Mouse (Mus musculus): ENCODE measurements around the gene Lcn5. TPM values are rescaled to one million over a fixed set of nuclear protein-coding genes. Genes with fewer than 3 reads are reported as not detected.

Lcn5 gene
- total RNA-seq (2021): not detected

DNA sequence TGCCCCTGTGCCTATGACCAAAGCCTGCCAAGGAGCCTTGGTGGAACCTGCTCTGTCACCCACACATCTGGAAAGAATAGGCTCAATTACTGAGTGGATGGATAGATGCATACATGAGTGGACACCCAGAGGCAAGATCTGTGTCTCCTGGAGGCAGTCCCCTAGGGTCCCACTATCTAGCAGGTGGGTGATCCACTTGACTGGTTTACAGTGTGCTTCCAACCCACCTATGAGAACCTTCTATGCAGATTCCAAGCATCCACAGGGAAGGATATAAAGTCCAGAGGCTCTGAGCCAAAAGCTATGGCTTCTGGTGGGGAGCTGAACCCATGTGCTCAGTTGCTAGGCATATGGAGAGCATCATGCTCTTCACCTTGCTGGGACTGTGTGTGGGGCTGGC, at the start of gene Lcn5:
Gene Lcn5 (plus strand): TSS at position 301 of the 400 bp plus-strand sequence.
- no peak for DNase-seq
- intact Hi-C loops (cut with DNase I): no loop called here

DNA sequence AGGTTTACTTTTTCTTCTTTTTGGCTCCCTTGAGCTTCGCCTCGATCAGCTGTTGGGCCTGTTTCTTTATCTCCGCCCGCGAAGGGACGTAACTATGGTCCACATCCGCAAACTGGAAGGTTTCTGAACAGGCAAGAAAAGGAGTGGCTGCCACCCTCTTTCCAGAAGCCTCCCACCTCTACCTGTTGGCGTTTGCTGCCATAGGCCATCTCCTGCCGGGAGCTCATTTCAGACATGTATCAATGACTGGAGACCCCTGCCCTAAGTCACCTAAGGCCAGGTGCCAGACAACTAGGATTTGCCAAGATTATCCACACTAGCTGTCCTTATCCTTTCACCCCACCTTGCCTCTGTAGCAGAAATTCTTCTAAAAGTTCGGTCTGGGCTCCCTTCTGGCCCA, 49.1 kb upstream of the Lcn5 start:
- intact Hi-C loops (cut with DNase I): no loop called here

DNA sequence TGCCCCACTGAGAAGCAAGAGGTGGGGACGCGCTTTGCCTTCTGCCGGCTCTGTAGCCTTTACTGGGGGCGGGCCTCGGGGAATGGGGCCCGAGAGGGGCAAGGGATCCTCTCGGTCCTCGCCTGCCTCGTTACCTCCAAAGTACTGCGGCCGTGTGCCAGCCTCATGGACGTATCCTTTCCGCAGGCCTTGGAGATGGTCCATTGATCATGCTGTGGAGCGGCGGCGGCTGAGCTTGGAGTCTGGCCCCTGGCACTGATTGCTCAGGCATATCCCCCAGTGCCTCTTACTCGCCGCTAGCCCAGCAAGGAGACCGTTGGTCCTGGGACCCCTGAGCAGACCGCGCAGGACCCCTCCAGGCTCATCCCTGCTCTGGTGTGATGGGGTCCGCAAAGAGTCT, 41.4 kb upstream of the Lcn5 start:
- DNase-seq: no peak
- intact Hi-C loops (cut with DNase I): no loop called here

More for the DNA sequence above, 49.1 kb upstream of the Lcn5 start:
- no peak for DNase-seq

DNA sequence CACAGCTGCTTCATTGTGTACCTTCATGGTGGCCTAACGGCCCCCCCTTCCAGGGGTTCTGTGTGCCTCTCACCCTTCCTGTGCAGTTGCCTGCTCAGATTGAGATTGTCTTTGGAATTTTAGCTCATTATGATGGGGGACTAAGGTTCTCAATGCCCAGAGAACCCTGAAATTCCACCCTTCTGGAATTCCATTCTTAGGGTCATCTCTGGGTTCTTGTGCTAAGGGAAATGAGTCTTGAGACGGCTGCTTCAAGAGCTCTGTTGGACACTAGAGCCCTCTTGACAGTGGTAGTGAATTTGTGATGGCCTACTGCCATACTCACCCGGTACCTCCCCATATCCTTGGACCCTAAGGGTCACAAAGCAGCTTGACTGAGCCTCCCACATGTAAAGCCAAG, 40.2 kb upstream of the Lcn5 start, which contains the start of gene Ccdc183:
Gene Ccdc183 (minus strand): TSS at position 101 of the 400 bp plus-strand sequence.
- DNase-seq: no peak
- intact Hi-C loops (cut with DNase I): no loop called here

DNA sequence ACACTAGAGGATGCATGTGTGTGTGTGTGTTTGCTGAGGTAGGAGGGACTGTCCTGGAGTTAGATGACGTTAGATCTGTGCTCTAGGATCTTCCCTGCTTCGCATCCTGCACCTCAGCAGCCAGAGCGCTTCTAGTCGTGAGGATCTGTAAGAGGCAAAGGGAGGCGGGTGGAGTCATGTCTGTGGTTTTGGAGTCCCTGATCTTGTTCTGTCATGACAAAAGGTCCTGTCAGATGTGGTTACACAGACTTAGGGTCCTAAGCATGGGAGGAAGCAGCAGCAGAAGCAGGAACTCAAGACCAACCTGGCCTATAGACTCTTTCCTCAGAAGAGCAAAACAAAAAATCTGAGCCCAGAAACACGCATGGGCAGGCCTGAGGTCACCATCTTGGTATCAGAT, 37.4 kb upstream of the Lcn5 start:
- intact Hi-C loops (cut with DNase I): no loop called here
- no peak for DNase-seq

DNA sequence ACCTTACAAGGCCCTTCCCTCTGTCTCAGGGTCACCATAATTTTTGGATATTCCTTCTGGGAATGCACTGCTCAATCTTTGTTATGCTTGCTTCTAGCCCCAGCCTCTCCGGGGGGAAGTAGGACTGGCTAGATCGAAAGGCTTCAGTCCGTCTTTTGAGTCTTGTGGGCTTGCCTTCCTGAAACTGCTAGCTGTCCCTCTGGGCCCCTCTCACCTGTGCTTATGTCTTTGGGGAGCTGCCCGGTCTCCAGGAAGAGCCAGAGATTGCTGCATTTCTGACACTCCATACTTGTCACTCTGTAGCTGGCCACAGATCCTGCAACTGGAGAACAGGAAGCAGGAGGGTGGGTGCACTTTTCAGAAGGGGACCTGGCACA, 36.9 kb upstream of the Lcn5 start:
- intact Hi-C loops (cut with DNase I): no loop called here
- no peak for DNase-seq

DNA sequence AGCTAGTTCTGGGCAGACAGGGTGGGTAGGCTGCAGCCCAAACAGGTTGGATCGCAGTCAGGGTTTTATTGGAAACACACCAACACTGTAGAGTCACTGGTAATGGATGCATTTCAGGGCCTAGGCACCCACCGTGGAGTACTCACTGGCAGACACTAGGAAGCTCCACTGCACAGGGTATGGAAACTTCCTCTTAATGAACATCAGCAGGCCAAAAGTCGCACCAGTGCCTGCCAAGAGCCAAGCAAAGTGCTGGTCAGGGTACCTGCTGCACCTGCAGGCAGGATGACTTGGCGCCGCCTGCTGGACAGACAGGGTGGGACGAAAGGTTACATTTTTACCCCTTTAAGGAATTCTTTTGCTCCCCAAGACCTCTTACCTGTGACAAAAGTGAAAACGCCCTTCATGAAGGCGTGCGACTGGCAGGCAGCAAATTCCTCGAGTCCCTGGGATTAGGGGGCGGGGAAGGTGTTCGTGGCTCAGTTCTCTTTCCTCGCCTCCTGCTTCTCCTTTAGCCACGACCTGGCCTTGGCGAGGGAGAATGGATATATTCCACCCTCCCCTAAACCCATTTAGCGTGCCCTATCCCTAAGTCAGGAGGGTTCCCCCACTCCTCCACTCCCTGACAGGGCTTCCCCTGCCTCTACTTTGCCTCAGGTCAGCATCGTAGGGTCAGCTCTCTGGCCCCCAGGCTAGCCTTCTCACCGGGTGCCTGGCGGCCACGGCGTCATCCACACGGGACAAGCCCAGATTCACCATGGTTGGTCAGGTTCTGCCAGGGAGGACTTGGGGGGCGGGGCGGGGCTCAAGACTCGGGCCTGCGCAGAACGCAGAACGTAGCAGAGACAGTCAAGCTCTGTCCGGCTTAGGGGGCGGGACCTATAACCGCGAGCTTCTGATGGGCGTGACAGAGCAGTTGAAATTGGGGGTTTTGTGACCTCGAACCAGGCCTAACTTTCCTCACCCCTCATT, 36.2 kb upstream of the Lcn5 start, which contains the start of gene Tmem141:
Gene Tmem141 (minus strand): TSS at position 777 of the 972 bp plus-strand sequence.
- intact Hi-C loops (cut with DNase I): no loop called here
- DNase-seq: peak; percentile 91 to 93

DNA sequence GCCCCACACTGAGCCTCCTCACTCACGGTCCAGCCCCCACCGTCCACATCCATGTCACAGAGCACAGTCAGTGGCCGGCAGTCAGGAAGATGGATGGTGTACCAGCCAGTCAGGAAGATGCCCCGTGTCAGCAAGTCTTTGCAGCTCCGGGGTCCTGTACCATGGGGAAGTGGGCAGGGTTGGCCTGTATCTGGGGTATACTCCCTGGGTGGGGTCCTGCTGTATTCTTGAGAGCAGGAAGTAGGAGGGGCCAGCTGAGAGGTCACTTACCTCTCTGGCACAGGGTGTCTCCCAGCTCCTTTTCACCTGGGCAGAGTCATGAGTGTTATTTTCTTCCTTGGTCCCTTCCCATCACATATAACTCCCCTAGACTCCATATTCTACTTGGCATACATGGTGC, 31.8 kb upstream of the Lcn5 start:
- DNase-seq: no peak
- intact Hi-C loops (cut with DNase I): no loop called here

DNA sequence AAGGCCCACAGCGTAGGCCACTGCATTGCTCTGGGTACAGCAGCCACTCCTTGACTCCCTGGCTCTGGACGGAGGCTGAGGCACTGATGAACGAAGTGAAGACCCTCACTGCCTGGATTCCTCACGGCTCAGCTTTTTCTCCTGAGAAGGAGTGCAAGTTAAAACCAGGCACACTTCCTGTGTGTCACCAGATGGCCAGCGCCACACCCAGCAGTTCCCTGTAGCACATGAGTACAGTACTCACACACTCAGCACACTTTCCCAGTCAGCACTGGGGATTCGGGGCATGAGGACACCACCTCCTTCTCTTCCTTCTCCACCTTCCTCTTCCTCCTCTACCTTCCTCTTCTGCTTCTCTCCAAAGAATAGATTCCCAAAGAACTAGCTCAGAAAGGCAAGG, 29.9 kb upstream of the Lcn5 start, which contains the start of gene Fcna:
Gene Fcna (minus strand): TSS at position 220 of the 400 bp plus-strand sequence.
- no peak for DNase-seq
- intact Hi-C loops (cut with DNase I): no loop called here

DNA sequence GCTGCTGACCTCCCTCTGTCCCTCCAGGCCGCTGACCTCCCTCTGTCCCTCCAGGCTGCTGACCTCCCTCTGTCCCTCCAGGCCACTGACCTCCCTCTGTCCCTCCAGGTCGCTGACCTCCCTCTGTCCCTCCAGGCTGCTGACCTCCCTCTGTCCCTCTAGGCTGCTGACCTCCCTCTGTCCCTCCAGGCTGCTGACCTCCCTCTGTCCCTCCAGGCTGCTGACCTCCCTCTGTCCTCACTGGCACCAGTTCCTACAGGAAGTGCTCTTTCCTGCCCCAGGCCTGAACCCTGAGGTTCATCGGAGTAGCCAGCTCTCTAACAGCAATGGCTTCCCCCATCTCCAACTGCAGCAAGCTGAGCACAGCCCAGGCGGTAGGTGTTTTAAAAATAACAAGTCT, 29.0 kb upstream of the Lcn5 start:
- intact Hi-C loops (cut with DNase I): no loop called here
- DNase-seq: no peak

DNA sequence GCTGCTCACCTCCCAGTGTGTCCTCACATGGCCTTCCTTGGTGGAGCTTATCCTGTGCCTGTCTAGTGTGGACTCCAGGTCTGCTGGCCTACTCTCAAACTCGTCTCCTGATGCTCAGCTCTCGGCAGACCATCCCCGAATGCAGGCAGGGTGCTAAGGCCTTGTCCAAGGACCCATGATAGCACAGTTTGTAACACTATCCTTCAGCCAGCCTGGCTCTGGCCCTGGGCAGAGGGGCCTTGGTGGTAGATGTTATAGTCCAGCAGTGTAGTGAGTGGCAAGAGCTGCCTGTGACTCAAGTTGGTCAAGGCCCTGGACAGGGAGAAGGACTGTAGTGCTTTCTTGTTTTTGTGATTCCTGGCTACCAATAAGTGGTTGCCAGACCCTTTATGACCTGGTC, 24.1 kb upstream of the Lcn5 start:
- intact Hi-C loops (cut with DNase I): no loop called here
- no peak for DNase-seq

DNA sequence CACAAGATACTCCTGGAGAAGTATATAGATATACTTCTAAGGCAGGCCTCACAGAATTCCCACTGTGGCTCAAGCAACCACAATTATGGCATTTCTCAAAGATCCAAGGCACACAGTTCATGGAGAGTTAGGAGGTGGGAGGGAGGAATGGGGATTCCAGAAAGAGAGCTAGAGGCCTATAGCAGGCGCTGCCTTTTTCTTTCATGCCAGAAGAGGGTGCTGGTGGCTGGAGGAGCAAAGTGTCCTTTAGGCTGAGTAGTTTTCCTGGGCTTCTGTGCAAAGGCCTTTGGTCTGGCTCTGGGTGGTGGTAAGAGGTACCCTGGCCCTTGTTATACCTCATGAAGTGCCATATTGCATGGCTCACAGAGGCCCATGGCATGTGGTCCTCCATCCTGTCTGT, 23.7 kb upstream of the Lcn5 start:
- no peak for DNase-seq
- intact Hi-C loops (cut with DNase I): no loop called here

DNA sequence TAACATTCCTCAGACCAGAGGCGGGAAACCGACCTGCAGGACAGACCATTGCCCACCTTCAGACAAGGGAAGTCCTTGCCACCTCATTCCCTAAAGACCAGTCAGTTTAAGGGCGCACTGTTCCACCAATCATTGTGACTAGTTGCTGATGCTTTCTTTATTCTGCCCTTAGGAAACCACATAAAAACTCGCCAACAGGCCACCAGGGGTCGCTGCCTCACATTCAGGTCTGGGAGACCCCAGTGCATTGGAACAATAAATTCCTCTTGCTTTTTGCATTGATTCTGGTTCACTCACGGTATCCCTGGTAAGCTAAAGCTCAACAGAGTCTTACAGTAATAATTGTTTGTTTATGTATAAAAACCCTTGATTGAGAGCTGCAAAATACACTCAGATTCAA, 17.9 kb upstream of the Lcn5 start:
- peak; percentile 35 to 71 for DNase-seq
- intact Hi-C loops (cut with DNase I): no loop called here

DNA sequence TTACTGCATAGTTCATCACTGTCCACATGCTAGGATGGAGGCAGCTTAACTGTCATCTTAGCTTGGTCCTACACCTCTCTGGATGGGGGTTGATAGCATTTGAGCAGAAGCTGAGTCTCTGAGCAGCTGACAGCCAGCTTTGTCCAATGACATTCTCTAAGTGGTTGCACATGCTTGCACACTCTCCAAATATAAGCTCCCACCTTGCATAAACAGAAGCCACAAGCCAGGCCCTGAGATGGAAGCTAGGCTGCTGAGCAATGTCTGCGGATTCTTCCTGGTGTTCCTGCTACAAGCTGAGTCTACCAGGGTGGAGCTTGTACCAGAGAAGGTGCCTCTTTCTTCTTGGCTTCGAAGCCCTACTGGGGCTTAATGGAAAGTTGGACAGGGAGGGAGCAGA, 4.8 kb upstream of the Lcn5 start, which contains the start of gene Lcn8:
Gene Lcn8 (plus strand): TSS at position 219 of the 400 bp plus-strand sequence.
- intact Hi-C loops (cut with DNase I): no loop called here
- no peak for DNase-seq

DNA sequence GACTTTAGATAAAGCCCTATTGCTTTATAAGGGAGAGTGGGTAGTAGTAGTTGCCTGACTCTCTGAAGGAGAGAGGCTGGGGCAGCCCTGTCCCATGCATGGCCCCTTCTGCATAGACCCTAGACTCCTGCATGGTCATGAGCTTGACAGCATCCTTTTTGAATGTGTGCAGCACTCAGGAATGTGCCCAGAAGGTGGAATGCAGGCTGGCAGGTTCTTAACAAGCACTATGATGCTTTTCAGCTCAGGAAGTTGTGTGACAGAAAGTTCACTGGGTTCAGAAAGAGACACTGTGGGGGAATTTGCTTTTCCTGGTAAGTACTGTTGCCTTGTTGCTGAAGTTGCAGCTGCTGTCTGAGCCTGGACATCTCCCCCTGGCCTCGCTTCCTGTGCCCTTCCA, 3.2 kb upstream of the Lcn5 start:
- no peak for DNase-seq
- intact Hi-C loops (cut with DNase I): no loop called here

DNA sequence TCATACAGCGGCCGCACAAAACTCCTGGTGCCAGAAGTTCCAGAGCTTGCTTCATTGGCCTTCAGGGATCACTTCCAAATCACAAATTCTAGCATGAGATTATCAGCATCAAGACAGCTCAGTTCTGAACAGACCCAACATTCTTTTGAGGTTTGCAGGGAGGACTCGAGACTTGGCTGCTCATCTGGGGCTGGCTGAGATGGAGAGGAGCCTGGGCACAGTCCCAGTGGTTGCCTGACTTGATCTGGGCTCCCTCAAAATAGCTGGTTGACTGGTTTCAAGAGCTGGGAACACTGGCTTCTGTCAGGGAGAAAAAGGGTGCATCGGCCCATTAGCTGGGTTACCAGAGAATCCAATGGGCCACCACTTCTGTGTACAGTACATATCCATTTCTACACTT, 1.1 kb upstream of the Lcn5 start:
- intact Hi-C loops (cut with DNase I): no loop called here
- peak; percentile 65 to 66 for DNase-seq

DNA sequence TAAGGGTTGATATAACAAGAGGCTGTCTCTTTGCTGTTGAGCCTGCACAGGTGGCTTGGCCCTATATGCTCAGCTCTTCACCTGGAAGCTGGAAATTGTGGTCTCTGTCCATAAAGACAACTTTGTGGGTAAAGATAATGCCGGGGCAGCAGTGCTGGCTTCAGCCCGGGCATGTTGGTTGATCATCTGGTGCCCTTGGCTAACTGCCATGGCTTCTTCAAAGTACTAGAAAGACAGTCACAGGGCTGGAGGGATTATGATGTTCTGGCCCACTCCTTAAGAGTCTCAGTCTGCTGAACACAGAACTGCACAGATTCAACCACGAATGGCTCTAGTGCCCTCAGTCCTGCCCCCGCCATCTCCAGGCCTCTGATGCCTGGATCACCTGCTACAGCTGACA, 506 bp upstream of the Lcn5 start:
- intact Hi-C loops (cut with DNase I): no loop called here
- peak; percentile 34 to 40 for DNase-seq

DNA sequence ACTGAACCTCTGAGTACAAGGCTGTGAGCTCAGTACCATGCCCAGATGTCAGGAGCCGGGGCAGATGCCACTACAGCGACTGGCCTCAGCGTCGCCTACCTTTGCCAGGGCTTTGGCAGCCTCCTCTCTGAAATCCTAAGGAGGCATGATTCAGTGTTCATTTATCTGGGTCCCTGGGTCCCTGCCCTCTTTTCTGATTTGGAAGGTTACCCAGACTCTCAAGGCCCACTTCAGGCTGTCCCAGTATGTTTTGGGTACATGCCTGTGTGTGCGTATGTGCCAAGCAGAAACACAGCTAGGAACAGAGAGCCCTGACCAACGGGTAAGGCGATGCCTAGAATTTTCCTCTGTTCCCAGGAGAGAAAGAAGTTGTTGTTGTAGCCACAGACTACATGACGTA, 2.5 kb downstream of the Lcn5 start:
- intact Hi-C loops (cut with DNase I): no loop called here
- peak; percentile 26 to 33 for DNase-seq

DNA sequence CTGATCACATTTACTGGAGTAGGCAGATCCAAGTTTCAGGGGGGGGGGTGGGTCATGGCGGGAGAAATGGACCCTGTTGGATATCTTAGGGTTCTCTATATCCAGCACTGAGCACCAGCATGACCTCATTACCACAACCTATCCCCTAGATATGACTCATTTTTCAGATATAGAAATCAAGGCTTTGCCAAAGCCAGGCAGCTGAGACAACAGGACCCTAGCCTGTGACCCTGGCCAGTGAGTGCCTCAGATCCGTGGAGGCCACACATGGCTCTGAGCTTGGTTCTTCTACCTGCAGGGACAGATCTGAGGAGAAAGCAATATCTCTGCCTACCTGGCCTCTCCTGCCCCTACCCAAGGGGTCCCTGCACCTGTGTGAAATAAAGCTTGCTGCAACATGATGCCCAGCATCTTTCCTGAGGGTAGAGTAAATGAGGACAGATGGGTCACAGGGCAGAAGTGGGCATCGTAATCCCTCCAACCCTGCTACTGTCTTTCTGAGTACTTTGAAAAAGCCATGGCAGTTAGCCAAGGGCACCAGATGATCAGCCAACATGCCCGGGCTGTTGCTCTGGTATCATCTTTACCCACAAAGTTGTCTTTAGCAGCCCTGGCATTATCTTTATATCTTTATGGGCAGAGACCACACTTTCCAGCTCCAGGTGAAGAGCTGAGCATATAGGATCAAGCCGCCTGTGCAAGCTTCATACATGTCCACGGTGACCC, 3.7 kb downstream of the Lcn5 start:
- intact Hi-C loops (cut with DNase I): no loop called here

DNA sequence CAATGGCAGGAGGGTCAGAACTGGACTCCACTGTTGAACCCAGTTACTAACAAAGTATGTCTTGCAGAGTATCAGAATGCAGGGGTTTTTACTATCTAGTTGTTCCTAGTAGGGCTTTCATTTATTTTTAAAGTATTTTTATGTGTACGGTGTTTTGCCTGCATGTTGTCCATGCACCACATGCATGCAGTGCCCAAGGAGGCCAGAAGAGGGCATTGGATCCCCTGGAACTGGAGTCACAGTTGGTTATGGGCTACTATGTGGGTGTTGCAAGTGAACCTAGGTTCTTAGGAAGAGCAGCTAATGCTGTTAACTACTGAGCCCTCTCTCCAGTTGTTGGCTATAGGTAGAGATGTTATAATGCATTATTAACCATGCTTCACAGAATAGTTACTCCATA, 5.8 kb downstream of the Lcn5 start:
- DNase-seq: peak; percentile 55 to 72
- intact Hi-C loops (cut with DNase I): no loop called here

More for the DNA sequence above, 3.7 kb downstream of the Lcn5 start:
- DNase-seq: peak; percentile 12 to 22

DNA sequence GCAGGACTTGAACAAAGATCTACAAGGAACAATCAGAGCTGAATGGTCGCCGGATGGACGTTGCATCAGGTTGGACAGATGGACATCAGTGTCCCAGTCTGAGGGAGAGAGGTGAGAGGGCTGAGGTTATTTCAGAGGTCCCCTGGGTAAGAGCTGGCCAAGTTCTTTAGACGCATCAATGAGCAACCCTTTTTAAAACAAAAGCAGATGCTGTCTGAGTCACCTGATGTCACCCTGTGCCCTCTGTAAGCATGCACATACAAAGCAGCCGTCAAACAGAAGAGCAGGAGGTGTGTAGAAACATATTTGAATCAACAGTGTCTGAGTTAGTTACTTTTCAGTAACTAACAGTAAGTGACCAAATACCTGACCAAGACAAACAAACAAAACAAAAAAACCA, 6.4 kb downstream of the Lcn5 start:
- DNase-seq: no peak
- intact Hi-C loops (cut with DNase I): no loop called here

DNA sequence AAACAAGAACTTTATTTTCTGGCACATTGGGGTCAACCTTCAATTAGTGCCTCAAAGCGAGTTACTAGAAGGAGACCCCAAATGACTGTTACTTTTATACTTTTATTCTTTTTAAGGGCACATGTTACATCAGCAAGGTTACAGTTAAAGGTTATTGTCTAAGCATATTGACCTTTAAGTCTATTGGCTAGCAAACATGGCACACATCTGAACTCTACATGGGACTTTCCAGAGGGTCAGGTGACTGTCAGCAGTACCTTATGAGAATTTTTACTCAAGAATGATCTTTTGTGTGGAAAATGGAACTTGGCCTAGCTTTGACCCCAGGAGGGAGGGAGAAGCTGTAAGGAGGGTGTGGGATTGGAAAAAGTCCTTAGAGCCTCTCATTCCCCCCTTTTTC, 8.8 kb downstream of the Lcn5 start:
- no peak for DNase-seq
- intact Hi-C loops (cut with DNase I): no loop called here

Measured in heart, postnatal 10 days (tissue).